Mouse (Mus musculus): ENCODE measurements around the gene Polr2h. TPM values are rescaled to one million over a fixed set of nuclear protein-coding genes. Genes with fewer than 3 reads are reported as not detected.

The Polr2h gene
- polyA plus RNA-seq, 1 experiment from 2014 or later: 80.7 TPM

DNA sequence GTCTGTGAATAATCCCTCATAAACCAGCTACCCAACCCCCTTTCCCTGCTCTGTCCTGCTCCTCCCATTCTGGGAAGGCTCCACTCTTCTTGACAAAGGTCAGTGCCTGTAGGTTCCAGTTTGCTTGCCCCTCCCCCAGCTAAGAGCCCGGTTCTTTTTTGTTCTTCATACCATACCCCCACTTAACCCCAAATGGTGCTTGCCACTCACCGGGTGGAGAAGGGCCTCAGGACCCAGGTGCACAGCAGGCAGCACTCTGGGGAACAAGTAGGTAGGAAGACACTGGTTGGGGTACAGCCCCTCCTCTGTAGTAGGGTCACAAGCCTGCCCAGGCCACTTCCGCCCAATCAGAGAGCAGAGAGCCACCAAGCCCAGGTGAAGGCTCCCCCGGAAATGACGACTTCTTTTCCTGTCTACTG, 12.8 kb downstream of the Polr2h start:
- no peak for ATAC-seq (ENCODE audit: low FRiP score)
- H3K9me3 ChIP-seq (replicated peaks): no peaks in the 10 kb centered on the region
- WGBS: 49% methylated on average over 5 of the region's 5 CpGs

GRCm38 (mm10) chr16:20731688-20732087, 14.2 kb downstream of the Polr2h start:
- Histone ChIP-seq H3K4me2 (replicated peaks) (no peak overlapping the region; the same call in 1 of the 2 replicates), H3K27me3 (peaks cover 37% of the 10 kb centered on the region)

More for the DNA sequence above, 12.8 kb downstream of the Polr2h start:
- Histone ChIP-seq H3K4me1 (peaks cover 17% of the 10 kb centered on the region), H3K27ac (no peak overlapping the region), H3K9ac (no peak overlapping the region), H3K4me2 (replicated peaks) (no peak overlapping the region), H3K4me3 (no peak overlapping the region), H3K36me3 (no peaks in the 10 kb centered on the region), H3K27me3 (peaks cover 23% of the 10 kb centered on the region)

DNA sequence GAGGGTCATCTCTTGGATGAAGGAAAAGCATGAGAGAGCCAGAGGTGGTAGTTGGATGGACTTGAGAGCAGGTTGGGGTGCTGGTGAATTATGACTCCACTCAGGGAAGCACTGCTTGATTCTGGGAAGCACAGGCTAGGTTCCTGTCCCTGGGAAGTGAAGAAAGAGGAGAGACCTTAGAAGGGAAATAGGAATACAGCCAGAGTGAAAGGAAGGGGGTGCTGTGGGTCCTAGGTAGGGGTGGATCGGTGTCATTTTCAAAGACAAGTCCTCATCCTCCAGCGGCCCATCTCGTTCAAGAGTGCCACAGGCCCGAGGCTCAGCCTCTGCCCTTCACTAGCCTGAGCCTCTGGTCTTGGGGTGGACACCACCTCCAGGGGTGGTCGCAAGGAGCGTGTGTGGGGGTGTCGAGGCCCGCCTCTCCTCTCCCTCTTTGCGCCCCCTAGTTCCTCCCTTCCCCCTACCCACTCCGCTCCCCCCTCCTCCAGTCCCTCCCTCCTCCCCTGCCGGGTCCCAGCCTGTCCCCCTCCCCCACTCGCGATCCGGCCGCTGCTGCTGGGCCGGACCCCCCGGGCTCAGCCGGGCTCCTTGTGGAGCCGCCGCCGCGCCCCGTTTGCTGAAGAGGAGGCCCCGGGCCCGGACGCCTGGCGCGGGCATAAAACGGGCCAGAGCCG, 14.9 kb downstream of the Polr2h start:
- H3K27me3 ChIP-seq: peaks cover 39% of the 10 kb centered on the region

More at GRCm38 (mm10) chr16:20731688-20732087, 14.2 kb downstream of the Polr2h start:
- Histone ChIP-seq H3K9ac (no peak overlapping the region), H3K4me3 (no peak overlapping the region), H3K4me1 (peaks cover 17% of the 10 kb centered on the region), H3K27ac (peak overlapping the region; percentile 80; the same call in 1 of the 2 replicates), H3K9me3 (replicated peaks) (no peaks in the 10 kb centered on the region), H3K36me3 (0 out of 2 replicates have a peak, but pooled peaks cover 7% of the 10 kb centered on the region)
- 50% methylated on average over 5 of the region's 5 CpGs for WGBS
- no peak for ATAC-seq (ENCODE audit: low FRiP score)

GRCm38 (mm10) chr16:20732925-20733730, 15.7 kb downstream of the Polr2h start, which contains the start of gene Chrd:
Gene Chrd (plus strand): TSS chr16:20733127.
- Histone ChIP-seq H3K4me3 (peak within 1 kb of the TSS; percentile 56), H3K4me2 (replicated peaks) (peak within 1 kb of the TSS; percentile 98), H3K9ac (peak within 1 kb of the TSS; percentile 74), H3K27me3 (peaks cover 39% of the 10 kb centered on the region), H3K9me3 (replicated peaks) (no peaks in the 10 kb centered on the region), H3K36me3 (0 out of 2 replicates have a peak, but pooled peaks cover 9% of the 10 kb centered on the region), H3K27ac (peak within 1 kb of the TSS; percentile 80), H3K4me1 (peaks cover 17% of the 10 kb centered on the region)
- peak; percentile 76 for ATAC-seq (ENCODE audit: low FRiP score)
- WGBS: under 1% methylated on average over 53 of the region's 70 CpGs

More for the DNA sequence above, 14.9 kb downstream of the Polr2h start:
- WGBS: 1% methylated on average over 26 of the region's 30 CpGs
- H3K4me3 ChIP-seq: peak overlapping the region; percentile 56
- H3K36me3 ChIP-seq: 0 out of 2 replicates have a peak, but pooled peaks cover 7% of the 10 kb centered on the region
- H3K9me3 ChIP-seq (replicated peaks): no peaks in the 10 kb centered on the region
- peak overlapping the region; percentile 80 for H3K27ac ChIP-seq
- peaks cover 17% of the 10 kb centered on the region for H3K4me1 ChIP-seq
- peak overlapping the region; percentile 98 for H3K4me2 ChIP-seq (replicated peaks)
- H3K9ac ChIP-seq: peak overlapping the region; percentile 74
- ATAC-seq (ENCODE audit: low FRiP score): peak; percentile 60

- Histone ChIP-seq H3K36me3 (peaks cover 18% of the 10 kb centered on the region; the same call in 1 of the 2 replicates), H3K4me1 (peaks cover 17% of the 10 kb centered on the region), H3K4me3 (peak within 1 kb of the TSS; percentile 56), H3K27me3 (peaks cover 34% of the 10 kb centered on the region), H3K9ac (peak within 1 kb of the TSS; percentile 74), H3K9me3 (replicated peaks) (no peaks in the 10 kb centered on the region), H3K27ac (peak within 1 kb of the TSS; percentile 80; the same call in 1 of the 2 replicates), H3K4me2 (replicated peaks) (peak within 1 kb of the TSS; percentile 98)
- 3% methylated on average over 45 of the region's 45 CpGs for WGBS
- ATAC-seq (ENCODE audit: low FRiP score): no peak
Measured at GRCm38 (mm10) chr16:20733731-20734730, 16.6 kb downstream of the Polr2h start, which contains the start of gene Thpo. Gene Thpo (minus strand): TSS chr16:20734511.

DNA sequence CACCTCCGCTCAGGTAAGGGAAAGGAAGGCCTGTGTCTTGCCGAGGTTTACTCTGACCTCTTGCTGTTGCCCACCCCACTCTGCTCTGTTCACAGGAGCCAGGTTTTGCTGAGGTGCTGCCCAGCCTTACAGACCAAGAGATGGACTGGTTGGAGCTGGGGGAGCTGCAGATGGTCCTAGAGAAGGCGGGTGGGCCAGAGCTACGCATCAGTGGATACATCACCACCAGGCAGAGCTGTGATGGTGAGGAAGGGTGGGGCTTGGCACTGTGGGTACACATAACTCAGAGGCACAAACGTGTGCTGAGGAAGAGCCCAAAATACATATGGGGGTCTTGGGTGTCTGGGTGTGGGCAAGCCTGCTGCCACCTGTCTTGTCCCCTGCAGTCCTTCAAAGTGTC, 18.2 kb downstream of the Polr2h start:
- Histone ChIP-seq H3K36me3 (peaks cover 19% of the 10 kb centered on the region; the same call in 1 of the 2 replicates), H3K4me2 (replicated peaks) (no peak overlapping the region), H3K9ac (no peak overlapping the region), H3K4me1 (peaks cover 17% of the 10 kb centered on the region), H3K4me3 (no peak overlapping the region), H3K9me3 (replicated peaks) (no peaks in the 10 kb centered on the region), H3K27ac (no peak overlapping the region), H3K27me3 (peaks cover 34% of the 10 kb centered on the region)
- ATAC-seq (ENCODE audit: low FRiP score): no peak
- 82% methylated on average over 5 of the region's 5 CpGs for WGBS

- H3K27me3 ChIP-seq: peaks cover 34% of the 10 kb centered on the region
- H3K9ac ChIP-seq: no peak overlapping the region
- H3K27ac ChIP-seq: no peak overlapping the region
- no peaks in the 10 kb centered on the region for H3K9me3 ChIP-seq (replicated peaks)
- no peak overlapping the region for H3K4me2 ChIP-seq (replicated peaks)
- 92% methylated on average over 7 of the region's 7 CpGs for WGBS
- peaks cover 17% of the 10 kb centered on the region for H3K4me1 ChIP-seq
- ATAC-seq (ENCODE audit: low FRiP score): no peak
- peaks cover 20% of the 10 kb centered on the region; the same call in 1 of the 2 replicates for H3K36me3 ChIP-seq
- no peak overlapping the region for H3K4me3 ChIP-seq
Measured at GRCm38 (mm10) chr16:20736168-20736567, 18.7 kb downstream of the Polr2h start.

DNA sequence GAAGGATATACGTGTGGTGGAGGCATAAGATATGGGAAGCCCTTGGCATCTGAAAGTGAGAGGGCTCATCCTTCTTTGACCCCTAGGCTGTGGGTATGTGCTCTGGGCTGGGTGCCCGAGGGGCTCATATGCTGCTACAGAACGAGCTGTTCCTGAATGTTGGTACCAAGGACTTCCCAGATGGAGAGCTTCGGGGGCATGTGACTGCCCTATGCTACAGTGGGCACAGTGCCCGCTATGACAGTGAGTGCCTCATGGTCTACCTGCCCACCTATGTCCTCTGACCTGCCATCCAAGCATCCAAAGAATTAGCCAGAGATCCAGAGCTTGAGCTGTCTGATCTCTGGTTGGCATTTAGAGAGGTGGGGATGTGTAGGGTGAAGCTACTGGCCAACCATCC, 19.4 kb downstream of the Polr2h start:
- 93% methylated on average over 5 of the region's 5 CpGs for WGBS
- peaks cover 17% of the 10 kb centered on the region for H3K4me1 ChIP-seq
- H3K4me2 ChIP-seq (replicated peaks): no peak overlapping the region
- no peaks in the 10 kb centered on the region for H3K9me3 ChIP-seq (replicated peaks)
- ATAC-seq (ENCODE audit: low FRiP score): no peak
- no peak overlapping the region for H3K4me3 ChIP-seq
- peaks cover 27% of the 10 kb centered on the region; the same call in 1 of the 2 replicates for H3K36me3 ChIP-seq
- H3K9ac ChIP-seq: no peak overlapping the region
- H3K27ac ChIP-seq: no peak overlapping the region
- peaks cover 34% of the 10 kb centered on the region for H3K27me3 ChIP-seq

DNA sequence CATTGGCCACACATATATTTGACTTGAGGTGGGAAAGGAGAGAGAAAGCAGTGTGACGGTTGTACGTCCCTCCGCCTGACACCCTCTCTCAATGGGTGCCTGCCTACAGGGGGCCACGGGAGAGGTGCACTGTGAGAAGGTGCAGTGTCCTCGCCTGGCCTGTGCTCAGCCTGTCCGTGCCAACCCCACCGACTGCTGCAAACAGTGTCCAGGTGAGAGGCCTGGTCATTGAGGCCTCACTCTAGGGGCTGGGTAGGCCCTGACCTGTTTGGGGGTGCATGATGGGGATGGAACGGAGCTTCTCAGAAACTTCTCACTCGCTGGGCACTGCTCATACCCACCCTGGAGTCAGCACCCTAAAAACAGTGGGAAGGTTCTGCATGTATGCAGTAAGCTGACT, 22.4 kb downstream of the Polr2h start:
- H3K9me3 ChIP-seq (replicated peaks): no peaks in the 10 kb centered on the region
- 87% methylated on average over 9 of the region's 9 CpGs for WGBS
- H3K27ac ChIP-seq: no peak overlapping the region
- ATAC-seq (ENCODE audit: low FRiP score): no peak
- no peak overlapping the region for H3K4me3 ChIP-seq
- peaks cover 30% of the 10 kb centered on the region; the same call in 1 of the 2 replicates for H3K36me3 ChIP-seq
- H3K4me2 ChIP-seq (replicated peaks): no peak overlapping the region
- no peak overlapping the region for H3K9ac ChIP-seq
- peaks cover 21% of the 10 kb centered on the region for H3K27me3 ChIP-seq
- no peaks in the 10 kb centered on the region for H3K4me1 ChIP-seq

- H3K4me2 ChIP-seq (replicated peaks): no peak overlapping the region
- no peak overlapping the region for H3K4me3 ChIP-seq
- no peaks in the 10 kb centered on the region for H3K27me3 ChIP-seq
- no peak overlapping the region for H3K27ac ChIP-seq
- WGBS: 79% methylated on average over 6 of the region's 6 CpGs
- H3K36me3 ChIP-seq: 0 out of 2 replicates have a peak, but pooled peaks cover 5% of the 10 kb centered on the region
- no peak for ATAC-seq (ENCODE audit: low FRiP score)
- H3K9ac ChIP-seq: no peak overlapping the region
- H3K4me1 ChIP-seq: no peaks in the 10 kb centered on the region
- H3K9me3 ChIP-seq (replicated peaks): no peaks in the 10 kb centered on the region
Measured at GRCm38 (mm10) chr16:20746641-20747040, 29.2 kb downstream of the Polr2h start.

DNA sequence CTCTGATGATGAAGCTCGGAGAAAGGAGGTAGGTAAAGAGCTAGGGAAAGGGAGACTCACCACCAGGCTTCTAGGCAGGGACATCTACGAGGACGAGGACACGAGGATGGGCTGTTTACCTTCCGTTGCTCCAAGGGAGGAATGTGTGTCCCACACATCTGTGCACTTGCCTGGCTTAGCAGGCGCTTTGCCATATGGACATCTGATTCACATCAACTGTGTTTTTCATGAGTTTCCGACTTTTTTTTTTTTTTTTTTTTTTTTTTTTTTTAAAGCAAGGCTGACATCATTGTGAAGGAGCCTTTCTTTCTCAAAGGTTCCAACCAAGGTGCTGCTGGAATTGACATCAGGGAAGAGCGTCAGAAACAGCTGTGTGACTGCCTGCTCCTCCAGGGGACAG, 33.1 kb downstream of the Polr2h start:
- H3K36me3 ChIP-seq: no peaks in the 10 kb centered on the region
- ATAC-seq (ENCODE audit: low FRiP score): no peak
- no peaks in the 10 kb centered on the region for H3K27me3 ChIP-seq
- no peak overlapping the region for H3K4me3 ChIP-seq
- H3K9ac ChIP-seq: no peak overlapping the region
- H3K27ac ChIP-seq: no peak overlapping the region
- WGBS: 52% methylated on average over 8 of the region's 8 CpGs
- H3K4me1 ChIP-seq: no peaks in the 10 kb centered on the region
- H3K4me2 ChIP-seq (replicated peaks): no peak overlapping the region
- no peaks in the 10 kb centered on the region for H3K9me3 ChIP-seq (replicated peaks)
